Mouse (Mus musculus) embryo, embryonic 9.5 days (tissue): ENCODE measurements around the gene Rab1b.

Experiments
- DNase-seq: peaks from one replicate; pipeline ENCODE4 v3.0.0-alpha.2; 2017; ENCODE audit errors: extremely low spot score

The Rab1b gene

DNA sequence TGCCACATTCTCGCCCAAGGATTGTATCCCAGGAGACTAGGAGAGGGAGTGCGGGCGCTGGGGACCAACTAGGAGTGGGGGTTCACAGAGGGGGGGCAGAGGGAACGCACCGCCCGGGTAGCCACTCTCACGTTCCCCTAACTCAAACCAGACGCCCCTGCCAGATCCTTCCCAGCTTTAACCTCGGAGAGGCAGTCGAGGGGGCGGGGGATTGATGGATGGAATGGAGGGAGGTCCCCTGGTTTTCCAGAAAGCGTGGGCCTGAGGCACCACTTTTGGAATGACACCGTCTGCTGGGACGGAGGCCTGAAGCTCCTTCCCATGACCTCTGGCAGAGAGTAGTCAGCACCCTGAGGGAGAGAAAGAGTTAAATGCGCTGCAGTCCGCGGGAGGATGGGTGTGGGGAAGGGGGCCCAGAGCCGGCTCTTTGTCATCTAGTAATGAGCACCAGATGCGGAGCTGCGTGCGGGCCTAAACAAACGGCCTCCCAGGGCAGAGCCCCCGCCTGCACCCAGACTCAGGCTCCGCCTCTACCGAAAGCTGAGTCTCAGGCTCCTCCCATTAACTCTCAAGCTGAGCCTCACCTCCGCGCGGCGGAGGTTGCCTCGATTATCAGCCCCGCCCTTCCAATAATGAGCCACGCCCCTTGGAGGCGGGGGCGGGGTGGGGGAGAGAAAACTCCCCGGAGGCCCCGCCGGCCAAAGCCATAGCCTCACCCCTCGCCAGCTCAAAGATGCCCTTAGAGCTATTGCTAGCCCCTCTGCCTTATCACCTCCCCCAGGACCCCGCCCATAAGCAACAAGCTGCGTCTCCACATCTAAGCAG, 35.1 kb downstream of the Rab1b start:
- peak; percentile 92 for DNase-seq

DNA sequence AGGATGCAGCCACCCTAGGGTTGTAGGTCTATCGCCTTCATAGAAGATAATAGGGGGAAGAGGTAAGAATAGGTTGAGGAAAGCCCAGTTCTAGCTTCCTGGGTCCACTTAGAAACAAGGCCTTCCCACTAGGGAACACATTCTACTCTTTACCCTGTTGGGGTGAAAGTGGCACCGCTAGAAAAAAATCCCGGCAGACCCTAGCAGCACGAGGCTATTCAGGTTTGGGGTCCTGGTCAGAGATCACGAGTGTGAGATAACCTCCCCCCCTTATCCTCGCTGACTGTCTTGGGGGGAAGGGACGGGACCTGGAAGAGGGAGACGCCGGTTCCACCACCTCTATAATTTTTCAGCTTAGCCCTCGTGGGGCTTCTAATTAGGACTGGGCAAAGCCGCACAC, 35.8 kb downstream of the Rab1b start:
- no peak for DNase-seq

DNA sequence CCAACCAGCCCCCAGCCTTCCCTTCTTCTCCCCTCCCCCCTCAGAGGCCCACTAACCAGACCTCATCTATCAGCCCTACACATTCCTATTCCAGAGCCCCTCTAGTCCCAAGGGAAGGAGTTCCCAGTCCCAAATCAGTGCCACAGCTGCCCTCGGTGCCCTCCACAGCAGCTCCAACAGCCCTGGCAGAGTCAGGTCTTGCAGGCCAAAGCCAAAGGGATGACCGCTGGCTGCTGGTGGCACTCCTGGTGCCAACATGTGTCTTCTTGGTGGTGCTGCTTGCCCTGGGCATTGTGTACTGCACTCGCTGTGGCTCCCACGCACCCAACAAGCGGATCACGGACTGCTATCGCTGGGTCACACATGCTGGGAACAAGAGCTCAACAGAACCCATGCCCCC, 36.9 kb downstream of the Rab1b start:
- no peak for DNase-seq

DNA sequence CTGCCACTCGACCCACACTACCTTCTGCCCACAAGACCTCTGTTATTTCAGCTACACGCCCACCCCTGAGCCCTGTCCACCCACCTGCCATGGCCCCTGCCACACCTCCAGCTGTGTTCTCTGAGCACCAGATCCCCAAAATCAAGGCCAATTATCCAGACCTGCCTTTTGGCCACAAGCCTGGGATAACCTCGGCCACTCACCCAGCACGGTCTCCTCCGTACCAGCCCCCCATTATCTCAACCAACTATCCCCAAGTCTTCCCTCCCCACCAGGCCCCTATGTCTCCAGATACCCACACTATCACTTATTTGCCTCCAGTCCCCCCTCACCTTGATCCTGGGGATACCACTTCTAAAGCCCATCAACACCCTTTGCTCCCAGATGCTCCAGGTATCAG, 37.4 kb downstream of the Rab1b start:
- no peak for DNase-seq

DNA sequence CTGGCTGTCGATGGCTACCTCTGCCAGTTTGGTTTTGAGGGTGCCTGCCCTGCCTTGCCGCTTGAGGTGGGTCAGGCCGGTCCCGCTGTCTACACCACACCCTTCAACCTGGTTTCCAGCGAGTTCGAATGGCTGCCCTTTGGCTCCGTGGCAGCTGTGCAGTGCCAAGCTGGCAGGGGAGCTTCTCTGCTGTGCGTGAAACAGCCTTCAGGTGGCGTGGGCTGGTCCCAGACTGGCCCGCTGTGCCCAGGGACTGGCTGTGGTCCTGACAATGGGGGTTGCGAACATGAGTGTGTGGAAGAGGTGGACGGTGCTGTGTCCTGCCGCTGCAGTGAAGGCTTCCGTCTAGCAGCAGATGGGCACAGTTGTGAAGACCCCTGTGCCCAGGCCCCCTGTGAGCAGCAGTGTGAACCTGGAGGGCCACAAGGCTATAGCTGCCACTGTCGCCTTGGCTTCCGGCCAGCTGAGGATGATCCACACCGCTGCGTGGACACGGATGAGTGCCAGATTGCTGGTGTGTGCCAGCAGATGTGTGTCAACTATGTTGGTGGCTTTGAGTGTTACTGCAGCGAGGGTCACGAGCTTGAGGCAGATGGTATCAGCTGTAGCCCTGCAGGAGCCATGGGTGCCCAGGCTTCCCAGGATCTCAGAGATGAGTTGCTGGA, 38.2 kb downstream of the Rab1b start:
- no peak for DNase-seq

DNA sequence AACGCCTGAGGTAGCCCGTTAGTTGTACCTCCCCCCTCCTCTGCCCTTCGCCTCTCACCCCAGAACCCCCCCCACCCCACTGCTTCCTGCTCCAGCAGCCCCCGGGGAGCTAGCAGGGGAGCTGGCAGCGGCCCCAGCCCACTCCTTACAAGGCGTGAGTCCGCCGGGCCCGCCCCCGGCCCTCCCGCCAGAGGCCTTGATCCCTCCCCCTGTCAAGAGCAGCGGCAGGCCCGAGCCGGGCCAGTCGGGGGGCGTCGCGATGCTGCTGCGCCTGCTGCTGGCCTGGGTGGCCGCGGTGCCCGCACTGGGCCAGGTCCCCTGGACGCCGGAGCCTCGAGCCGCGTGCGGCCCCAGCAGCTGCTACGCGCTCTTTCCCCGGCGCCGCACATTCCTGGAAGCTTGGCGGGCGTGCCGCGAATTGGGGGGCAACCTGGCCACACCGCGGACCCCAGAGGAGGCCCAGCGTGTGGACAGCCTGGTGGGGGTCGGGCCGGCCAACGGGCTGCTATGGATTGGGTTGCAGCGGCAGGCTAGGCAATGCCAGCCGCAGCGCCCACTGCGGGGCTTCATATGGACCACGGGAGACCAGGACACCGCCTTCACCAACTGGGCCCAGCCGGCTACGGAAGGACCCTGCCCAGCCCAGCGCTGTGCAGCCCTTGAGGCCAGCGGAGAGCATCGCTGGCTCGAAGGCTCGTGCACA, 38.9 kb downstream of the Rab1b start, which contains the start of gene Cd248:
Gene Cd248 (plus strand): TSS at position 212 of the 703 bp plus-strand sequence.
- DNase-seq: peak; percentile 79

DNA sequence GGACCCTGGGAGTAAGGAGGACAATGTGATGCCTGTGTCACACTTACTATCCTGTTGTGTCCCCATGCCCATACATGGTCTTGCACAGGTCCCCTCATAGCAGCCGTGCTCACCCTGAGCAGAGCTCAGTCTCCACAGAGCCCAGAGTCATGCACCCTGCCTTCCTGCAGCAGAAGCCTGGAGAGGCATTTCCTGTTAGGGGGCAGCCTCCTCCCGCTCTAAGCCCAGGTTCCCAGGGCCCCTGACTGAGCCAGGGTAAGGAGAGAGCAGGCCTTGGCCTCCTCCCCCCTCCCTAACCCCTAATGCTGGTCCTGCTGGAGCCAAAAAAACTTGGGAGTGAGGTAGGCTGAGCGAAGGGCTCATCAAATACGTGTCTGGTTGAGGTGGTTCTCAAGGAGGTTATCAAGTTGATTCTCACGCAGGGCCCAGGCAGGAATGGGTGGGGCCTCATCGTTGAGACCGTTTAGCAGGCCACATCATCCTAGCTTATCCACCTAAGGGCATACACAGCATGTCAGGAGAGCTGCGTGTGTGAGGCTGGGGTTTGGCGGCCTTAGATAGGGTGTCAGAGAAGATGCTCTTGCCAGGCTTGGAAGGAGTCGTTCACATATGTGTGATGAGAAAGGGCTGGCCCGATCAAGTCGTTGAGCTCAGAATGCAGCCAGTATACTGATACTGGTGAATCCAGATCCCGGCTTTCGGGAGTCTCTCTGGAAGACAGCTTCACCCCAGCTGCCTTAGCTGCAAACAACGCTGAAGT, 39.7 kb downstream of the Rab1b start:
- peak; percentile 40 for DNase-seq

DNA sequence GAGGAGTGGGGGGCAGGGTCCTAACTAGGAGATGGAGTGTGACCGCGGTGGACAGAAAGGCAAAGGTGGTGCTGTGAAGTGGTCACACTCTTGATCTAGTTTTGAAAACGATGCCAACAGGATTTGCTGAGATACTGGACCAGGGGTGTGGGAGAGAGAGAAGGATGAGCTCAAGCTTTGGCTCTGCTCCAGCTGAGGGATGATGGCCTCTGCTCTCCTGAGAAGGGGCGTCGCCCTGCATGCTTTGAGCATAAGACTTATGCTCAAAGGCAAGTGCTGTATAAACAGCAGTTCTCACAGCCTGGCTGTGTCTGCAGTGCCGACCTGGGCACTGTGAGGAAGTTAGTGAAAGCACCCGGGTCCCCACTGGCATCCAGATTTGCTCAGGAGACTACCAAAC, 41.8 kb downstream of the Rab1b start:
- DNase-seq: no peak

DNA sequence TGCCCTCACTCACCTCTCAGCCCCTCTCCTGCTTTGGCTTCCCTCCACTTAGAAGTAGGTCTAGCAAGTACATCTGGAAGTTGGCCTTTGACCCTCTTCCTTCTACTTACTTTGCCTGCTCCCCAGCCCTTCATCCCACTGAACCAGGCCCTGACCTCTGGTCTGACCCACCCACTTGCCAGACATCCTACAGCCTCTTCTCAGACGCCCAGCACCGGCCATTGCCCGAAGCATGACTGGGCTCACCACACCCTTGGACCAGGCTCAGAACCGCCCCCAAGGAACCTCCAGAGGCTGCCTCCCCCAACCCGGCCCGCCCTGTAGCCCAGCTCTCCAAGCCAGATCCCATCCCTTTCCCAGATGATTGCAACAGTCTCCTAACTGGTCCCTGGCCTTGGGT, 44.4 kb downstream of the Rab1b start:
- DNase-seq: no peak

DNA sequence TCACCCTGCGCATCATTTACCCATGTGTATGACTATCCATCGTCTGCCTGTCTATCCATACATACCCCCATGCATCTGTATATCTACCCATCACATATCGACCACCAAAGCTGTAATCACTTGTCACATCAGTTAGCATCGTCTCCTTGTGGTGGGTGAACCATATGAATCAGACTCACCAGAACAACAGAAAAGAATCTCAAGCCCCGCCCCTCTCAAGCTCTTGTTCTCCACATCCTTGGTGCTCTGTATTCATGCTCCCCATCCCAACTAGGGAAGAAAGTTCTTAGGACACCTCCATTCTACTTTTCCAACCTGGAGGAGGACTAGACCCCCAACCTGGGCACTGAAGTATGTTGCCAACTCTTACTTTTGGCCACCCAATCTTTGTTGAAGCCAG, 44.8 kb downstream of the Rab1b start:
- DNase-seq: no peak

DNA sequence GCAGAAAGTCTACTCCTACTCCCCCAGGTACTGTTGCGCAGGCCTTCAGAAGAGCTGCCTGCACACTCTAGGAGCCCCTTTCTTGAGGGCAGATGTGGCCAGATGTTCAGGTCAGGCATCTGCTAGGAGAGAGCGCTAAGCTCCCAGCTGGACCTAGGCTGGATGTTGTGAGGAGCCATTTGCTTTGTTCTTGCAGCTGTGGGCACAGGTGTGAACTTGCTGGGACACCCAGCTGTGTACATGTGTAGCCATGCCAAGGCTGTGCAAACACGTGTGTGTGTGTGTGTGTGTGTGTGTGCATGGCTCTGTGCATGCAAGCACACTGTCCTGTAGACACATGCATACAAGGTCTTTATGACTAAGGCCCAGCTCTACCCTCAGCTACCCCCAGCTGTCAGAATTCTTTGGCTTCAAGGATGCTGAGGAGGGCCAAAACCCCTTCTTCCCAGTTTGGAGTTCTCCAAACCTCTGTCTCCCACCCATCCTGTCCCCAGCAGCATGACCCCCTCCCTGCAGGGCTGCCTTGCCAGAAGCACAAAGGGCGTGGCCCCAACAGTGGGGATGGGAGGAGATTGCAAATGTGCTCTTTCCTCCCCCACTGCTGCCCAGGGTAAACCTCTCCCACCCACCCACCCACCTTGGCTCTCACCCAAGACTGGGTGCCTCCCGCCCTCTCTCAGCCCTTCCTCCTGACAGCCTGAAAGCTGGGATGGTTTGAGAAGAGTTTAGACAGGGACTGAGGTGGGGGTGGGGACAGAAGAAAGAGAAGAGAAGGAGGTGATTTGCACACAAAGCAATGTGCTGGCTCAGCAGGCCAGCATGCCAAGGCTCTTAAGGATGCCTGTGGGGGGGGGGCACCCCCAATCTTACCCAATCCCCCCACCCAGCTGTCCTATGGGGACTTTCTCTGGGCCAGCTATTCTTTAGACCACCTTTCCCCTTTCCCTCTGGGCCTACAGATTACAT, 46.2 kb downstream of the Rab1b start:
- DNase-seq: no peak

DNA sequence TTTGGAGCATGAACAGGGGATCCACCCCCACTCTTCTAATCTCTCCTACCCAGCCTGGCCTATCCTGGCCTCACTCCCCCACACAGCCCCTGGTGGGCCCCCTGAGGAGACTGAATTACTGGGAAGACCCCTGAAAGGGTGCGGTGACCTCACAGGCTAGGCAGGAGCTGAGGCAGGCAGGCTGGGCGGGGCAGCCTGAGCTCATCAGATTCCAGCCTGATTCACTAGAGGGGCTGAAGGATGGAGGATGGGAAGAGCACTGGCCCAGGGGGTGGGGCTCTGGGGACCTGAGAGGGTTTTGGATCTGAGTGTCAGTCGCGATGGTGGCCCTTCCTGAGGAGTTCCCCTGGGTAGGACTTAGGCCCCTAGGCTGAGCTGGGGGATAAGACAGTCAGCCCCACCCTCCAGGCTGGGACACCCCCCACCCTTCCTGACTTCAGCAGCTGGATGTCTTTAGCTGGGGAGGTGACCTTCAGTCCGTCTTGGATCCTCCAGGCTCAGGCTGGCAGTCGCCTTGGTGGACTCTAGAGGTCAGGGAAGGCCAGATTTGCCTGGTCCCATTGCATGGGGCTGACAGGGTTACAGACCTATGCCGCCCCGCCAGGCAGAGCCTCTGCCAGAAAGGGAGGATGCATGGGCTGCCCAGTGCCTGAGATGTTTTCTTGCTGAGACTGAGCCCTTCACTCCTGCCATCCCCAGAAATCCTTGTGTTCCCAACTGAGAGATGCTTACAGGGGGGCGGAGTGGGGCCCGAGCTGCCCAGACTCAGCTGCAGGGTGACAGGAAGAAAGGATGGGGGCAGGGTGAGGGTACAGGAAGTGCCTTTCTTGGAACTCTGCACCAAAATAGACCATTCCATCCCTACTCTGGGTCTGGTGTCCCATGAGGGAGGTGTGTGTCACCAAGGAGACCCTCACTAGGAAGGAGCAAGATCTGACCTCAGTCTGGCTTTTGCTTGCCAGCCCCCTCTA, 47.8 kb downstream of the Rab1b start:
- DNase-seq: peak; percentile 55

DNA sequence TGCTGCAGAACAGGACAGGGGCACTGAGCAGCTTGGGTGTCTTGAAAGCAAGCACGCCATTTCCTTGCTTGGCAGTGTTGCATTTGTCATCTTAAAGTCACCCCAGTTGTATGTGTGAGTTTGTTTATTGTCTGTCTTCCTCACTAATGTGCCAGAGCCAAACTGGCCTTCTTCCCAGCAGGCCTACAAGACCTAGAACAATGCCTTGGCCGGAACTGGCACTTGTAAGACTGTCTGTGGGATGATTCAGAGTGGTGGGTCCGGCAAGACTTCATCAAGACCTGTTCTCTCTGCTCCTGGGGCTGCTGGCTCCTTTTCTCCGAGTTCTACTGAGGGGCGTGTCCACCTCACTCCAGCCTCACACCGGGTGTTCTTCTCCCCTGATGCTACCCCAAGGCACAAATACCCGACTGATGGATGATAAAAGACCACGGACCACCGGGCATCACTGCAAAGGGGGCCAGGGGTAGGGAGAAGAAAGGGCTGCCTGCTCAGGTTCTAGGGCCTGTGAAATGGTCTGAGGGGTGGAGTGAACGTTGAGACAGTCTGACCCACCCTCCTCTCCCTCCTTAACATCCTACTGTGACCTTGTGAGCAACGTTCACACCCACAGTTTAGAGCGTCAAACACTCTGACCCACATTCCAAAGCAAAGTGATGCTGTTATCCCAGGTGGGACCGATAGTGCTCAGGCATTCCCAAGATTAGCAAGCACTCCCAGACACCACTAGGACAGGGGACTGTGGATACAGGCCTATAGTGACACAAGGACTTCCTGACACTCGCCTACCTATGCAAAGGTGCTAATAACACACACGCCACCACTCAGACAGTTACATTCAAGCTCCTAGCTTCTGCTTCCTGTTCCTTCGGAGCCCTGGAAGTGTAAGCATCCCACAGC, 48.7 kb downstream of the Rab1b start:
- no peak for DNase-seq

DNA sequence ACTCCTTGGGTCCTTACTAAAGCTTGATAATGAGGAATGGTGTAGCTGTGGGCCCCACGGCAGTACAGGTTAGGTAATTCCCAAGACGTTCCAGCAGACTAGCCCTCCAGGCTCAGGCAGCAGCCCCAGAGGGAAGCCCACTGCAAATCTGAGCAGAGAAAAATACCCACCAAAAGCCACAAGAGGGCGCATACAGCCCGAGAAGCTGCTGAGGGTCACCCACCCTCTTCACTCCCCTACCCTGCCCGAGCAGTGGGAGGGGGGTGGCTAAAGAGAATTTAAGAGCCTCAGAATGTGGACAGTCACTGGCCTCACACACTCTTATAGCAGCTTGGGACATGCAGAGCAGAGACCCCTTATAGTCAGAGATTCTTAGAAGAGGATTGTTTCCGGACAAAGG, 50.6 kb downstream of the Rab1b start:
- DNase-seq: peak; percentile 83

DNA sequence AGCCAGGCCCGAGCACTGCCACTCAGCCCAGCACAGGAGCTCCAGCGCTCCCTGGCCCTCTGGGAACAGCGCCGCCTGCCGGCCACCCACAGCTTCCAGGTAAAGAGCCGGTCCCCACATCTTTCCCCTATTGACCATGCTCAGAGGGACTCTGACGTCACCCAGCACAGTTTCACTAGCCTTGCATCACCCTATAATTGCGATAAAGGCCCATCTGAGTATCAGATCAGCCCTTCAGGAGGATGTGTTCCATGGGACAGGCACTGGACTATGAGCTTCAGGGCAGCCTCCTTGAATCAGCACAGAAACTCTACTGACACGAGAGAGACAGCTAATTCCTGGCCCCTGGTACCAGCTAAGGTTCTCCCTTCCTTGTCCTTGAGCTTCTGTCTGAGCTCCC, 53.0 kb downstream of the Rab1b start:
- DNase-seq: peak; percentile 76

DNA sequence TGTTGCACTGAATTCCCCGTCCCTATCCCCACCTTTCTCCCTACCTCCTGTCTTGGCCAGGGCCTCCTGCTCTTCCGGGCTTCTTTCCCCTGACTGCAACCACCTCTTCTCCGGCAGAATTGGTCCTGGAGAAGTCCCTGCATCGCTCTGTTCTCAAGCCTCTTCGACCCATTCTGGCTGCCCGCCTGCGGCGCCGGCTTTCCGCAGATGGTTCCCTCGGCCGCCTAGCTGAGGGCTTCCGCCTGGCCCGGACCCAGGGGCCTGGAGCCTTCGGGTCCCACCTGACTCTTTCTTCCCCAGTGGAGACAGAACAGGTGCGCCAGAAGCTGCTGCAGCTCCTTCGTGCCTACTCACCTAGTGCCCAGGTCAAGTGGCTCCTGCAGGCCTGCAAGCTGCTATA, 54.0 kb downstream of the Rab1b start:
- no peak for DNase-seq

DNA sequence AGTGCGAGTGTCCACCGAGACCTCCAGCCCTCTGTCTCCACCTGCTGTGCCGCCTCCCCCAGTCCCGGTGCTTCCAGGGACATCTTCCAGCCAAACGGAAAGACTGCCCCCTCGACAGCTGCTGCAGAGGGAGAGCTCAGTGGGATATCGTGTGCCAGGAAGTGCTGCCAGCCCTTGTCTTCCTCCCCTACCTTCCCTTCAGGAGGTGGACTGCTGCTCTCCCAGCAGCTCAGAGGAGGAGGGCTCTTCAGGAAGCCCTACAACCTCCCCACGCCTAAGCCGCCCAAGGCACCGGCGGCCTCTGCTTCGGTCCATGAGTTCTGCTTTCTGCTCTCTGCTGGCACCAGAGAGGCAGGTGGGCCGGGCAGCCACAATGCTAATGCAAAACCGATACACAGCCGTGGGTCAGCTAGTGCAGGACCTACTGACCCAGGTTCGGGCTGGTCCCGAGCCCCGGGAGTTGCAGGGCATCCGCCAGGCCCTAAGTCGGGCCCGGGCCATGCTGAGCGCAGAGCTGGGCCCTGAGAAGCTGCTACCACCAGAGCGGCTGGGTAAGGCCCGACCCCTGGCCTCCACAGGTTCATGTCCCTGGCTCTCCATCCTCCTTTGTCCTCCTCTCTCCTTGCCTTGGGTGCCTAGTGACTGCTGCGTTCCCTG, 54.6 kb downstream of the Rab1b start:
- DNase-seq: no peak

DNA sequence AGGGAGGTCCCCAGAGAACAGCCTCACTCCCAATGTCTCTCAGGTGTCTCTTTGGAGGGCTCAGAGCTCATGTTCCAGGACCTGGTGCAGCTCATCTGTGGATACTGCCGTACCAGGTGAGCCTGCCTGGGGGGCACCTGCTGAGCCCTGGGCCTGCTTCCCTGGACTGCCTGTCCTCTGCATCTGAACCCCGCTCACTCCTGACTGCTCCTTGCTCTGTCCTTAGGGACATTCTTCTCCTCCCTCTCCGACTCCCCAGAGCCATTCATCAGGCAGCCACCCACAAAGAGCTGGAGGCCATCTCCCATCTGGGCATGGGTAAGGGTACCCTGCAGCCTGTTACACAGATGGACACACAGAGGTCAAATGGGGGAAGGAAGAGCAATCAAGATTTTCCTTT, 55.4 kb downstream of the Rab1b start:
- DNase-seq: no peak
